Mouse (Mus musculus): ENCODE measurements around the gene Akap10.
A peak's percentile ranks its signal among the peaks of the same experiment; 100 is the strongest.
"Not testable (repeated sequence)": the region's sequence is repeated elsewhere in the genome, so short reads cannot be mapped to it uniquely, and the experiment has no call there.

Gene Akap10

DNA sequence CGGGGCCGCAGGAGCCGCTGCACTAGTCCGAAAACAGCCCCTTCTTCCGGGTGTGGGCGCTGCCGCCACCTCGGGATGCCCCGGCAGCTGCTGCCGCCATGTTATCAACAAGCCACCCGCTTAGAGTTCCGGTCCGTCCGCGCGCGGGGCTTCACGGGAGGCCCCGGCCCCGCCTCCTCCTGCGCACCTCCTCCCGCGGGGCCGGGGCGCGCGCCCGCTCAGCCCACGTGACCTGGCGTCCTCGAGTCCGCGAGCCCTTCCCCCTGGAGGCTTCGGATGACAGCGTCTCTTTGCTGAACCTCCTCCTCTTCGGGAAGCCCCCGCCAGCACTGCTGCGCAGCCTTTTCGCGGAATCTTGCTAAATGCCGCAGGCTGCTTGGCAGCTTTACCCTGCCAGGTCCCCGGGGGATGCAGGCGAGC, at the start of gene Akap10:
TSS of gene Akap10 (minus strand) at position 155 of the 420 bp plus-strand sequence.
- DNase-seq (ENCODE audit: low spot score) = peak; percentile 96

DNA sequence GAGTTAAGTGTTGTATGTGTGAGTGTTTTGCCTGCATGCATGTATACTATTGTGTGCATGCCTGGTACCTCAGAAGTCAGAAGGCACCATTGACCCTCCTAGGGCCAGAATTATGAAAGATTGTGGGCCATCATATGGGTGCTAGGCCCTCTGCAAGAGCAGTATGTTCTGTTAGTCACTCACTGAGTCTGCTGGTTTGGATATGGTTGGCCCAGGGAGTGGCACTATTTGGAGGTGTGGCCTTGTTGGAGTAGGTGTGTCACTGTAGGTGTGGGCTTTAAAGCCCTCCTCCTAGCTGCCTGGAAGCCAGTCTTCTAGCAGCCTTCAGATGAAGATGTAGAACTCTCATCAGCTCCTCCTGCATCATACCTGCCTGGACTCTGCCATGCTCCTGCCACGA, 45.7 kb upstream of the Akap10 start:
- DNase-seq (ENCODE audit: low spot score) = no peak

DNA sequence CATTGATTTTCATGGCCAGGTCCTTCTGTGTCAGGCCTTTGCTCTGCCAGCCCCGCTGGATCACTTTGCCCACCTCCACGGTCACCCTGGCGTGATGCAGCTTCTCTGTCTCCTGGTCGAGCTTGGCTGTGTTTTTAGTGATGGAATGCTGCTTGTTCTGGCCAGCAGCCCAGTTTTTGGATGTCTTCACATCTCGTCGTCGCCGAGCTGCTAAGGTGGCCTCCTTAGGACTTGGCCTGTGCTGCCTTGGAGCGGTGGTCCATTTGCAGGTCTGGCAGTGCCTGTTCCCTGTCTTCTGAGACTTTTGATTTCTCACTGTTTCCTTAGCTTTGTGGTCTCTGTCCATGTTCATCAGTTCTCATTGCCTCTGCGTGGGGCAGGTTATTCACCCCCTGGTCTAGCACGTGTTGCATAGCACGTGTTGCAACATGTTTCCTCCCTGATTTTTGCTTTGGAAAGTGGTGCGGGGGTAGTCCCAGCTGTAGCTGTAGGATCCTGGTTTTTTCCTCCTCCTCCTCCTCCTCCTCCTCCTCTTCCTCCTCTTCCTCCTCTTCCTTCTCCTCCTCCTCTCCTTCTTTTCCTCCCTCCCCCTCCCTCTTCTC, 44.2 kb upstream of the Akap10 start:
- DNase-seq (ENCODE audit: low spot score) = no peak

DNA sequence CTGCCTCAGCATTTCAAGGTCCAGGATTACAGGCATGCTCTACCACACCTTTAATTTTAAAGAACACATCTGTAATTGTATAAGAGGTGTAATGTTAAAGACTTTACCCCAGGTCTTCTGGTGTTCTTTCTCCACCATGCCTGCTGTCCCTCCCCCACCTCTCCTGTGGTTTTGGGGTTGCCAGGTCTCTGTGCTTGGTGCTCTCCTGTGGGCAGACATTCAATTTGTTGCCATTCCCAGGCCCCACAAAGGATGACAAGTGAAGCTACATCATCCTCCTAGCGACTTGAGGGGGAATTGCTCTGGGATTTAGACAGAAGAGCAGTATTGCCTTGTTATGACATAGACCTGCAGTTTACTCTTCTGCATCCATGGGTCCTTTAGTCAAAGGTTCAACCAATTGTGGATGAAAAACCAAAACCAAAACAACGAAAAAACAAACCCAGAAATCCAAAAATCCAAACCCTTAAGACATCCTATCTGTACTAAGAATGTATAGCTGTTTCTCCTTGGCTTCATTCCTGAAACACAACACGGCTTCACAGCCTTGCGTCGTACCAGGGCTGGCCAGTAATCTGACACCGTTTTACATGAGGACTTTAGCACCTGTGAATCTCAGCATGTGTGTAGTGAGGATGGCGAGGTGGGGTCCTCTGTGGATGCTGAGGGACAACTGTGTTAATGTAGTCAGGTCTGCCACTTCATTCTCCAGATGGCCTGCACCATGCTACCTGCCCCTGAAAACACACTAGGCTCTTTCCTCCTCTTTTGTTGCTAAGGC, 41.6 kb upstream of the Akap10 start:
- no peak for DNase-seq (ENCODE audit: low spot score)

DNA sequence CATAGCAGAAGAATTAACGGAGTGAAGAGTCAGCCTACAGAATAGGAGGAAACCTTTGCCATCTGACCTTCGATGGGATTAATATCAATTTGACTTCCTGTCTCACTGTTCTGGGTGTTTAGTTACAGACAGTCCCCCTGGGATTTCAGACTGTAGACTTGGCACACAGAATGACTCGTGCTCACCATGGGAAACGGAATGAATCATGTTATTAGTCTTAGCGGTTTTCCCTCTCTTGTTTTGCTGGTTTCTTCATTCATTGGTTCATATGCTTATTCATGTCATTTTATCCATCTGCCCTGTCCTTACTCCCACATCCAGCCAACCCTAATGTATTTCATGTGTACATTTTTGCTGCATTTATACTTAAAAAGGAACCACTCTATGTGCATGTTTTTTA, 40.8 kb upstream of the Akap10 start:
- DNase-seq (ENCODE audit: low spot score) = no peak

DNA sequence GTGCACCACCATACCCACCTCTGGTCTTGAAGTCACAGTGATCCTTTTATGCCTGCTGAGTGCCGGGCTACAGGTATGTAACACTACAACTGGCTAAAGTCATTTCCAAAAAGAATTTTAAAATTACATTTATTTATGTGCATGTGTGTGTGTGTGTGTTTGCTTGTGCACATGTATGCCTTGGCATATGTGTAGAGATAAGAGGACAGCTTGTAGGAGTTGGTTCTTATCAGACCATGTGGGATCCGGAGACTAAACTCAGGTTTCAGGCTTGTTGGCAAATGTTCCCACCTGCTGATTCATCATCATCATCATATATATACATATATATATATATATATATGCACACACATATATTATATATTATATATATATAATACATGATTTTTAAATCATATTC, 38.8 kb upstream of the Akap10 start:
- DNase-seq (ENCODE audit: low spot score) = no peak

DNA sequence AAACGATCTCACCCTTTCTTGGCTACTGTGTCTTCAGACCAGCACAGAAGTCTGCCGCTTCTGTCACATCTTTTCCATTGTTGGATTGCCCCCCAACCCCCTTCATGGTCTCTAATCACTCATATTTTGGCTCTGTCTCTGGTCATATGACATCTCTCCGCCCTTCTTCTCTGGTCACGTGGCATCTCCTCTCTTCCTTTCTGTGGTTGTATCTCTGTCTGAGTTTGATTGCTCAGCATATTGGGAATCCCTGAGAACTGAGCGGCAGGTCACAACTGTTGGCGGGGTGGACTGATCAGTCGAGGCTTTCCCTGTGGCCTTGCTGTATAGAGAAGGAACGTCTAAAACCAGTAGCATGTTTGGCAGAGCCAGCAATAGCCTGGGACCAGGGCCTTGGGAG, 37.0 kb upstream of the Akap10 start:
- DNase-seq (ENCODE audit: low spot score) = no peak

DNA sequence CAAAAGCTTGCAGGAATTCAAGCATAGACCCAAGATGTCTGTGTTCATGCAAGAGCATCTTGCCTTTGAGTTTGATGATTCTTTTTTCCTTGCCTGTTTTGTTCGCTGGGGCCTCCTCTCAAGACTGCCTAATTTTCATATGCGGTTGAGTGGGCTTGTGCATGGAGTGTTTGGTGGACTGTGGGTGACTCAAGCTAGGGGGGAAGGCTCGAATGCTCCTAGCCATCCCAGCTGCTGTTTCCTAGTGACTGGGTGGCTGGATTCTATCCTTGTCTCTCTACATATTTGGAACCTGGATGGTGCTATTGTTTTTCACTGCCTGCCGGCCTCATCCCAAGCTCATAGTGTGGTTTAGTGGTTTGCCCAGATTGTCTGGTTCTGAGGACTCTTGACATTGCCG, 34.6 kb upstream of the Akap10 start:
- DNase-seq (ENCODE audit: low spot score) = no peak

DNA sequence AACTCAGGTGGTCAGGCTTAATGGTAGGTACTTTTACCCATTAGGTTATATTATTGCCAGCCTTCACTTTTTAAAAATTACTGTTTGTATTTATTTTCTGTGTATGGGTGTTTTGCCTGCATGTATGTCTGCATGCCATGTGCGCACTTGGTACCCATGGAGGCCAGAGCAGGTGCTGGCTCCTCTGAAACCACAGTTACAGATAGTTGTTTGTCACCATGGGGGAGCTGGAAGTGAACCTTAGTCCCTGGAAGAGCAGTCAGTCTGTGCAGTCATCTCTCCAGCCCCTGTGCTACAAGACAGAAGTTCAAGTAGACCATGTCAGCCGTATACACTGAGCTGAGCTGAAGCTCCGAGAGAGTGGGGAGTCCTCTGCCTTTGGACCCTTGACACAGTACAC, 33.1 kb upstream of the Akap10 start:
- no peak for DNase-seq (ENCODE audit: low spot score)

DNA sequence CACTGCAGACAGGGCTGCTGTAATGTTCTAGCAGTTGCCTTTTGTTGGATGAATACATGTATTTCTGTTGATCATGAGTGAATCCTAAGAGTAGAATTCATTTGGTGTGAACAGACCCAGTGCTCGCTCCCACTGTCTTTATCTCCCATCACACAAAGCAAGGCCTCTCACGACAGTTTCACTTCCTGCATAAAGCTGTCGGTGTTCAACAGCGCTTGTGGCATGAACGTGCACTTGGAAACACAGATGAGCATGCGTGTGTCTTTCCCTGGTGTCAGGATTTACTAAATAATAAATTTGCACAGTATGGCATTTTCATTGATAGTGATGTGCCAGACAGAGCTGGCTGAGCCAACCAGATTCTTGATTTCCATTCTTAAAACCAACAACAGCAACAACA, 32.6 kb upstream of the Akap10 start:
- no peak for DNase-seq (ENCODE audit: low spot score)

DNA sequence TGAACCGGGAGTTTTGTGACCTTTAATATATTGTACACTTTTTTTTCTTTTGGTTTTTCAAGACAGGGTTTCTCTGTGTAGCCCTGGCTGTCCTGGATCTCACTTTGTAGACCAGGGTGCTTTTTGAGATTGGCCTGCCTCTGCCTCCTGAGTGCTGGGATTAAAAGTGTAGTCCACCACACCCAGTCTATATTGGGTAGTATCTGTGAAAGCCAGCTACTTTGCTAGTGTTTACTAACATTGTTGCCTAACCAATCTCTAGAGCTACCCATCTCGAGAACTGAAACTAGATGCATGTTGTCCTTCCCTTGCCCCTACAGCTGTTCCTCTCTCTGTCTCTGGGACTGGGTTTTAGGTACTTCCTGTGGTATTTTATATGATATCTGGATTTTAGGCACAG, 30.0 kb upstream of the Akap10 start:
- DNase-seq (ENCODE audit: low spot score) = no peak

DNA sequence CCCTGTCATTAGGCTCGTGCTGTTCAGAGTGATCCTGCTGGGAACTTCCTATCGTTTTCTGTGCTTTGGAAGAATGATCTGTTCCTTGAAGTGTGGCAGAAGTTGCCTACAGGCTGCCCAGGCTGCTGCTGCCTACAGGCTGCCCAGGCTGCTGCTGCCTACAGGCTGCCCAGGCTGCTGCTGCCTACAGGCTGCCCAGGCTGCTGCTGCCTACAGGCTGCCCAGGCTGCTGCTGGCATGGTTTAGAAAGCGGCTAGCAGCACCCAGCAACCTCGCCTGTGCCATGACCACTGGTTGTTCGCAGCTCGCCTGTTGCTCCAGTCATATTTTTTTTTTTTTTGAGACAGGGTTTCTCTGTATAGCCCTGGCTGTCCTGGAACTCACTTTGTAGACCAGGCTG, 28.7 kb upstream of the Akap10 start:
- not testable (repeated sequence) for DNase-seq (ENCODE audit: low spot score)

DNA sequence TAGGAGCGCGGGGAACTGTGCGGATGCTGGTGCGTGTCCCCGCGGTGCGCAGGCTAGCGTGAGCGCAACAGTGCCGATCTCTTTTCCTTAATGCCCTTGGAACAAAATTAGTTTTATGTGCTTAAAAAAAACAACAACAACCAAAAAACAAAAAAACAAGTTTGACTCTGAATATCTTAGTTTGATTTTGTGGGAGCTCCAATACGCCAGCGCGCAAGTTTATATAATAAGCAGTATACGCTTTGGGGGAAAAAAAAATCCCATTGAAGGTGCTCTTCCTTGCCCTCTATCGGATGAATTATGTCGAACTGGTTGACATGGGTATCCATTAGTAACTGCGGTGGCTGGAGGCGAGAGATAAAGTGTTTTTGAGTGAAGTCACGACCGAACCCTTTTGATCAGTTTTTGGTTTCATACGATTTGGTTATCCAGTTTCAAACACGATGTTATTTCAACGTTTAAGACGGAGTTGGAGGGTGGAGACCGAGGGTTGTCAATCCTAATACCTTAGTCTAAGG, 27.3 kb upstream of the Akap10 start:
- peak; percentile 70 for DNase-seq (ENCODE audit: low spot score)

DNA sequence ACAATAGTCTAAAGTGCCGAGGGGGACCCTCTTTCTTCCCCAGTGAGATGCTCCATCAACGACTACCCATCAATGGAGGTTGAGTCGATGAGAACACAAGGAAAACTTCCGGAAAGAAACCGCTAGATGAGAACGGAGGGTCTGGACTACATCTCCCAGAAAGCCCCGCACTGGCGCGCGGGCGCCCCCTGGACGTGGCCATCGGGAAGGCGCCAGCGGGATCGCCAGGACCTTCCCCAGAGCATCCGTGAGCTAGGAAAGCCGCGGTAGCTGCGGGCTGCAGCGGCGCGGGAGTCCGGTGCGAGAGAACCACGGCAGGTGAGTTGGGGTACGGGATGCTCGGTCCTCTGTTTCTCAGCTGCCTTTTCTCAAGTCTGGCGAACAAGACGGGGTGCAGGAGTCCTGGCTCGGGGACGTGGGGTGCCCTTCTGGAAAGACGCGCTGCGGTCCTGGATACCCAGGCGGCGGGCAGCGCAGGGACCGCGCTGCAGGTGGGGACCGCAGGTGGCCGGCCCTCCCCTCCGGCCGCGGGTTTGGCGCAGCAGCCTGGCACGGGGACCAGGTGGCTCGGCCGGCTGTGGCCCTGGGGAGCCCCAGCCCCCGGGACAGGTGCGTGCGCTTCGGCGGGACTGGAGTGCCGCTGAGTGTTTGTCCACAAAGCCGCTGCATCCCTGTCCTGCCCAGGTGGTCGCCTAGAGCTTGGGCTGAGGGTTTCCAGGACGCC, 26.7 kb upstream of the Akap10 start, which contains the start of gene Specc1:
TSS of gene Specc1 (plus strand) at position 192 of the 724 bp plus-strand sequence.
- DNase-seq (ENCODE audit: low spot score) = peak; percentile 94

DNA sequence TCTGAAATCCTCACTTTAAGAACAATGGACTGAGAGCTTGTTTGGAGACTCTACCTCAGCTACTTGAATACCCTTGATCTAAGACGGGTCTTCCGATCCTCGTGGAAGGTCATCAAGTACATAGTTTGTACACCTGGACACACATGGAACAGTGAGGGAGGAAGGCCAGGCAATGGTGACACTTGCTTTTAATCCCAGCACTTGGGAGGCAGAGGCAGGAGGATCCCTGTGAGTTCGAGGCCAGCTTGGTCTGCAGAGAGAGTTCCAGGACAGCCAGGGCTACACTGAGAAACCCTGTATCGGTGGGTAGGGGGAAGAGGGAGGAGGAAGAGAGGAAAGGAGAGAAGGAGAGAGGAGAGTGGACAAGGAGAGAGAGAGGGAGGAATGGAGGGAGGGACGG, 25.9 kb upstream of the Akap10 start:
- DNase-seq (ENCODE audit: low spot score) = no peak

DNA sequence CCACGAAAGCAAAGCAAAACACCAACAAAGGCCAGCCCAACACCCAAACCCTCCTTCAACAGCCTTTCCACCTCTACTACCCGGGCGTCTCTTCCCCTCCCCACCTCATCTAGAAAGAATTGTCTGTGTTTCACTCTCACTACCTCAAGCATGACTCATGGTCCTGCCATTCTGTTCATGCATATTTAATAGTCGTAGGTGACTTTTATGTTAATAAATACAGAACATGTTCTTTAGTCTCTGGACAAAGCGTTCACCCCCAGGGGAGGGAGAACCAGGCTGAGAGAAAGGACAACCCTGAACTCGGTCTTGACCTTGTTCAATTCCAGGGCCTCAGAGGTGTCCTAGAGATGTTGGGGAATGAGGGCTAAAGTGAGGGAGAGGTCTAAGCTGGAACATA, 25.1 kb upstream of the Akap10 start:
- DNase-seq (ENCODE audit: low spot score) = no peak

DNA sequence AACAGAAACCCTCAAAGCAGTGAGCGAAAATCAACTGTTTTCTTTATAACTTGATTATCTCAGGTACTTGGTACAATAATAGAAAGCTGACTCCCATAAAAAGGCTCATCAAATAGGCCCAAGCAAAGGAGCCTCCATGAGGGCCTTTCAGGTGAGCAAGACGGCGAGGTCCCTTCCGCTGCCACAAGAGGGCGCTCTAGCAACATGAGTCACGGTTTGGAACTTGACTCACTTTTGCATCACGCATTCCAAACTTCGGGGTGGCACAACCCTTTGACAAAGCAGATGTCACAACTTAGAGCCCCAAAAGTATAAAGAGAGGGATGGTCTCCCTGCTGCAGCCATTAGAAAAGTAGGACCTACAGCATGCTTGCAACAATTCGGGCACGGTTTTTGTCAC, 20.6 kb upstream of the Akap10 start:
- peak; percentile 92 for DNase-seq (ENCODE audit: low spot score)

DNA sequence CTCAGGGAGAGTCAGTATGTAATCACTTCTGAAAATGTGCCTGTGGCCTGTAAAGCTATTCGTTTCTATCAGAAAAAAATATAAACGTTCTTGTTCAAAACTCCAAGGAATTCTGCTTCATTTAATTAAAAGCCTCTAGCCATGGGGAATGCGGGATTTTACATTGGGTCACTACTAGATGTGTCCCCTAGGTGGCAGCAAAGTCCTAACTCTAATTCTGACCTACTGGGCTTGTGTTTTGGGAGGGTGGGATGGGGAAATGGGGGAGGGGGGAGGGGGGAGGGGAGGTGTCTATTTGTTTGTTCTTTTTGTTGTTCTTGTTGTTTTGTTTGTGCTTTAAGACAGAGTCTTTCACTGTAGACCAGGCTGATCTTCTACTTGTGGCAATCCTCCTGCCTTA, 19.3 kb upstream of the Akap10 start:
- DNase-seq (ENCODE audit: low spot score) = peak; percentile 85

DNA sequence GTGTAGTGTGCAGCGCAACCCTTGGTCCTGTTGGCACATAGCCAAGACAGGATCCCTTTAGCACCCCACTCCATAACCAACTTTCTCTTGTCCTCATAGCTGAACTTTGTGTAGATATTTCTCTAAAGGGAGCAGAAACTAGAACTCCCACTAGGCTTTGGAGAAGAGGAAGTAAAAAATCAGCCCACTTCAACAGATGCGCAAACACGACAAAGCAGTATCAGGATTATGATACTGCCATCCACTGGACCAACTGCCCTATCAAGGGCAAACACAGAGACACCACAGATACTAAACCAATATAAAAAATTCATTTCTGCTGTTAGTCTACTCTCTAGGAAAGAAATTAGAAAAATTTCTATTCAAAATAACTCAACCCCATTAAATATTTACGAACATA, 16.6 kb upstream of the Akap10 start:
- DNase-seq (ENCODE audit: low spot score) = no peak

DNA sequence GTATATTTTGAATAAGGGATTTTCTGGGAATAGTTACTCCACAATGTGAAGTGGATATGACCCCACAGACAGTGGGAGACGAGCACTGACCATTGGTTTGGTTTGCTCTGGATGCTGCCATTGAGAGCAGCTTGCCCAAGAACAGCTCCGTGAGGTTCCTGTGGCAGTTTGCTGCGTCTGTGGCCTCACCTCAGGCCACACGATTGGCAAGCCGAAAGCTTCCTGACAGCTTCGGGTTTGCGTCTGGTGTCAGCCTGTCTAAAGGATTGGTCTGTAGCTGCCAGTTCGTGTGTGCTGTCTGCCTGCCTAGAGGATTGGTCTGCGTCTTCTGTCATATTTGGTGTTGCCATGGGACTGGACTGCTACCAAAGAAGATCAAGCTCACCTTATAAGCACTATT, 14.4 kb upstream of the Akap10 start:
- no peak for DNase-seq (ENCODE audit: low spot score)

DNA sequence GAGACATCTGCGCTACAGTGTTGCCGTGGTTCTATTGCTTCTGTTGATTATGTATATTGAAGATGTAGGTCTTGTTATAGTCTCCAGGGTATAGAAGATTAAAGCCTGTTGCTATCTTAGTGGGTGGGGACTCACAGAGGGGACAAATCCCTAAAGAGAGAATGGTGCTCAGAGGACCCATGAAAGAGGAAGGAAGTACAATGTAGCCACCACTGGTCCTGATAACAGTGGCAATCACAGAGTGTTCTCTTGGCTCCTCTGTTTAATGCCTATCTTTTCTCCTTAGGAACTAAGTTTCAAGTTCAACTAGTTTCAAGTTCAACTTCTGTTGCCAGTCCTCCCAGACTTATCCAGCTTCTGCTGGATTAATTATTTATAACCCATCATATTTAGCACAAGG, 12.9 kb upstream of the Akap10 start:
- DNase-seq (ENCODE audit: low spot score) = no peak

DNA sequence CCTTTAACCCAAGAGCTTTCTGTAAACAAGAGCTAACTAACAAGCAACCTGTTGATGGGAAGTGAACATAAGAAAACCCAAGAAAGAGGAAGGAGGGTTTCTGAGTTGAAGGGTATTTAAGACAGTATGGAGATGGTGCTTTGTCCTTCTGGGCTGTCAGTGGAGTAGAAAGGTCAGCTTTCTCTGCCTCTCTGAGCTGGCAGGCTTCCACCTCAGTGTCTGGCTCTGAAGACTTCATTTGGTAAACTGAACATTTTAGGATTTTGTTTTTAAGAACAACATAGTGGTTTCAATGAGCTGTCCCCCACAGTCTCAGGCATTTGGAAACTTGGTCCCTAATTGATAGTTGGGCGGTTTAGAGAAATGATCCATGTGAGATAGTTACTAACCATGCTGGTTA, 7.7 kb upstream of the Akap10 start:
- DNase-seq (ENCODE audit: low spot score) = no peak
